In genomic region chr1:172501371-172502144, GRCm38 (mm10) we compare ENCODE assay signal across 8 mouse cellular contexts. TPM values are rescaled to one million over a fixed set of nuclear protein-coding genes. Genes with fewer than 3 reads are reported as not detected.
A peak's percentile ranks its signal among the peaks of the same experiment; 100 is the strongest.
DNase-seq lines count a peak whose midpoint lies in the region; ATAC-seq and TF ChIP-seq lines count a peak whose summit lies in the region.

No protein-coding gene starts in this region.

- in situ Hi-C loops in ES-E14 (cut with MboI; ENCODE audit: low sequenced_read_pairs in 2 of 2, unreplicated experiment in 2 of 2) = no loop called here

- H3K9ac ChIP-seq in ES-E14 (ENCODE audit: insufficient read depth, low read depth, low read length, poor library complexity, severe bottlenecking) = peak overlapping the region; percentile 41
- peak overlapping the region; percentile 71 for H3K9ac ChIP-seq in intestine, postnatal 0 days (ENCODE audit: low read depth, low read length)
- peak overlapping the region; percentile 71 for H3K9ac ChIP-seq in neural tube, embryonic 13.5 days

- TF ChIP-seq POLR2A in lung, adult 2 months (IDR thresholded peaks at IDR 0.05; ENCODE audit: borderline replicate concordance, extremely low read depth, low read depth, low read length) = peak; percentile 56; the same call in 1 of the 2 replicates

- H3K4me1 ChIP-seq in ES-E14 (ENCODE audit: control insufficient read depth in 2 of 2, insufficient read depth in 2 of 2, low read length in 2 of 2, poor library complexity in 1 of 2) = peaks cover 12 to 35% of the 10 kb centered on the region in 2 experiments; a peak in 3 of 4 replicates
- peaks cover 20% of the 10 kb centered on the region for H3K4me1 ChIP-seq in brown adipose tissue, adult 24 weeks (ENCODE audit: control insufficient read depth, insufficient read depth, insufficient read length, low read length)
- peaks cover 17% of the 10 kb centered on the region for H3K4me1 ChIP-seq in intestine, postnatal 0 days (replicated peaks; ENCODE audit: control insufficient read depth, insufficient read depth, low read length)
- H3K4me1 ChIP-seq in lung, adult 2 months (ENCODE audit: control insufficient read depth, insufficient read depth, low read length) = peaks cover 21% of the 10 kb centered on the region
- peaks cover 57% of the 10 kb centered on the region for H3K4me1 ChIP-seq in neural tube, embryonic 13.5 days (replicated peaks)

- TF ChIP-seq CTCF in intestine, postnatal 0 days (IDR thresholded peaks at IDR 0.05; ENCODE audit: low read depth) = peak; percentile 41; the same call in 1 of the 2 replicates
- TF ChIP-seq CTCF in lung, adult 2 months (IDR thresholded peaks at IDR 0.05; ENCODE audit: insufficient read depth, low read length) = no peak

- peak overlapping the region; percentile 44; the same call in 1 of the 2 replicates for H3K27ac ChIP-seq in ES-E14 (ENCODE audit: insufficient read depth, low read depth, low read length, poor library complexity, severe bottlenecking)
- peak overlapping the region; percentile 98 for H3K27ac ChIP-seq in brown adipose tissue, adult 24 weeks (replicated peaks; ENCODE audit: low read depth, low read length)
- H3K27ac ChIP-seq in intestine, postnatal 0 days (ENCODE audit: low read depth, low read length) = peak overlapping the region; percentile 93
- peak overlapping the region; percentile 76 for H3K27ac ChIP-seq in neural tube, embryonic 13.5 days (replicated peaks)

- 0 out of 2 replicates have a peak, but pooled peaks have one; percentile 24 for ATAC-seq in intestine, postnatal 0 days
- peak; percentile 17 for ATAC-seq in neural tube, embryonic 13.5 days (ENCODE audit: low read depth)

- WGBS in intestine, postnatal 0 days = 11% methylated on average over 13 of the region's 13 CpGs
- 2% methylated on average over 13 of the region's 13 CpGs for WGBS in lung, adult 2 months
- 23% methylated on average over 13 of the region's 13 CpGs for WGBS in neural tube, embryonic 13.5 days

- no peaks in the 10 kb centered on the region for H3K27me3 ChIP-seq in intestine, postnatal 0 days (replicated peaks; ENCODE audit: control insufficient read depth, insufficient read depth, low read length)
- H3K27me3 ChIP-seq in neural tube, embryonic 13.5 days = peaks cover 43% of the 10 kb centered on the region

- peak overlapping the region; percentile 85 for H3K4me2 ChIP-seq in intestine, postnatal 0 days (replicated peaks; ENCODE audit: low read depth)
- H3K4me2 ChIP-seq in neural tube, embryonic 13.5 days = peak overlapping the region; percentile 61

- no peak for DNase-seq in ES-E14 (ENCODE audit: low read depth, low spot score)
- DNase-seq in heart, adult 18-20 months = peak; percentile 86 to 91
- peak; percentile 89 for DNase-seq in lung, adult 2 months
- no peak for DNase-seq in right cerebral cortex, adult 18-20 months
- DNase-seq in layer of hippocampus, adult 11-12 months (ENCODE audit: low spot score) = no peak

- H3K4me3 ChIP-seq in ES-E14 (ENCODE audit: insufficient read depth in 1 of 2, low read depth in 1 of 2, low read length in 2 of 2, poor library complexity in 1 of 2, severe bottlenecking in 1 of 2) = peak overlapping the region; percentile 77 to 89
- peak overlapping the region; percentile 81 for H3K4me3 ChIP-seq in brown adipose tissue, adult 24 weeks (ENCODE audit: insufficient read depth, low read depth, low read length)
- H3K4me3 ChIP-seq in intestine, postnatal 0 days (ENCODE audit: low read depth, low read length) = peak overlapping the region; percentile 76
- peak overlapping the region; percentile 90 for H3K4me3 ChIP-seq in lung, adult 2 months (replicated peaks; ENCODE audit: extremely low read depth, low read depth, low read length)
- H3K4me3 ChIP-seq in neural tube, embryonic 13.5 days = peak overlapping the region; percentile 41

- no peaks in the 10 kb centered on the region for H3K9me3 ChIP-seq in ES-E14 (ENCODE audit: control insufficient read depth, insufficient read depth, low read depth, low read length)
- no peaks in the 10 kb centered on the region for H3K9me3 ChIP-seq in intestine, postnatal 0 days (ENCODE audit: control insufficient read depth)
- no peaks in the 10 kb centered on the region for H3K9me3 ChIP-seq in neural tube, embryonic 13.5 days

- peaks cover 33% of the 10 kb centered on the region for H3K36me3 ChIP-seq in ES-E14 (ENCODE audit: control insufficient read depth, insufficient read depth, low read length, poor library complexity, severe bottlenecking)
- H3K36me3 ChIP-seq in intestine, postnatal 0 days (ENCODE audit: control insufficient read depth, insufficient read depth) = peaks cover 37% of the 10 kb centered on the region
- H3K36me3 ChIP-seq in neural tube, embryonic 13.5 days = peaks cover 29% of the 10 kb centered on the region

TF ChIP-seq in ES-E14, 5 proteins besides CTCF, POLR2A, EP300 and RAD21:
- TF ChIP-seq CHD2 (IDR thresholded peaks at IDR 0.05; ENCODE audit: low read depth, low read length) = no peak
- peak; percentile 42; the same call in 1 of the 2 replicates for TF ChIP-seq ZNF384 (IDR thresholded peaks at IDR 0.05; ENCODE audit: low read depth, low read length)
TF ChIP-seq in ES-E14: peak in this region for 1.

RNA-seq across cellular contexts. Expression of gene Tagln2, which starts 1.7 kb away (rescaled TPM):
- 112 and 131 TPM in 2 replicates for total RNA-seq in ES-E14 (2012; rRNA removed)
- polyA plus RNA-seq in brown adipose tissue, adult 24 weeks (2012; ENCODE audit: insufficient read depth, insufficient read length, missing spikeins) = 26.2 and 29.3 TPM in 2 replicates
- 10 to 100 TPM; 56.8 to 58.8 TPM for total RNA-seq in heart, adult 18-20 months (2021)
- 339 and 374 TPM in 2 replicates for polyA plus RNA-seq in intestine, postnatal 0 days (2015; fragmentation: Nextera tagmentation; extraction: Ambion mirVana)
- polyA plus RNA-seq in lung, adult 2 months (2012; rRNA removed) = 585 and 594 TPM in 2 replicates
- 160 and 187 TPM in 2 replicates for polyA plus RNA-seq in neural tube, embryonic 13.5 days (2015; fragmentation: Nextera tagmentation; extraction: Ambion mirVana)

RNA-seq across cellular contexts. Expression of gene Cfap45, which starts 19.0 kb away (rescaled TPM):
- 0.67 and 1.2 TPM in 2 replicates for total RNA-seq in ES-E14 (2012; rRNA removed)
- not detected in 2 replicates for polyA plus RNA-seq in brown adipose tissue, adult 24 weeks (2012; ENCODE audit: insufficient read depth, insufficient read length, missing spikeins)
- 1 to 10 TPM in 1 of 2 experiments, not detected in 1; 1.2 TPM for total RNA-seq in heart, adult 18-20 months (2021)
- polyA plus RNA-seq in intestine, postnatal 0 days (2015; fragmentation: Nextera tagmentation; extraction: Ambion mirVana) = 0.77 and 1.3 TPM in 2 replicates
- polyA plus RNA-seq in lung, adult 2 months (2012; rRNA removed) = 7.1 and 7.3 TPM in 2 replicates
- 2.5 and 3.1 TPM in 2 replicates for polyA plus RNA-seq in neural tube, embryonic 13.5 days (2015; fragmentation: Nextera tagmentation; extraction: Ambion mirVana)

RNA-seq across cellular contexts. Expression of gene Igsf9, which starts 20.0 kb away (rescaled TPM):
- 45.6 and 80.3 TPM in 2 replicates for total RNA-seq in ES-E14 (2012; rRNA removed)
- polyA plus RNA-seq in brown adipose tissue, adult 24 weeks (2012; ENCODE audit: insufficient read depth, insufficient read length, missing spikeins) = 0.96 TPM in 1 of 2 replicates, not detected in the other
- total RNA-seq in heart, adult 18-20 months (2021) = under 1 TPM; 0.28 to 0.45 TPM
- 73.4 and 93.7 TPM in 2 replicates for polyA plus RNA-seq in intestine, postnatal 0 days (2015; fragmentation: Nextera tagmentation; extraction: Ambion mirVana)
- 11.1 and 11.8 TPM in 2 replicates for polyA plus RNA-seq in lung, adult 2 months (2012; rRNA removed)
- 62.6 and 65.9 TPM in 2 replicates for polyA plus RNA-seq in neural tube, embryonic 13.5 days (2015; fragmentation: Nextera tagmentation; extraction: Ambion mirVana)

RNA-seq across cellular contexts. Expression of gene Slamf9, which starts 26.4 kb away (rescaled TPM):
- total RNA-seq in ES-E14 (2012; rRNA removed) = 1.6 and 2.7 TPM in 2 replicates
- 3.5 and 4.5 TPM in 2 replicates for polyA plus RNA-seq in brown adipose tissue, adult 24 weeks (2012; ENCODE audit: insufficient read depth, insufficient read length, missing spikeins)
- total RNA-seq in heart, adult 18-20 months (2021) = 1 to 10 TPM; 1.2 to 2.2 TPM
- polyA plus RNA-seq in intestine, postnatal 0 days (2015; fragmentation: Nextera tagmentation; extraction: Ambion mirVana) = 1.8 and 2.1 TPM in 2 replicates
- polyA plus RNA-seq in lung, adult 2 months (2012; rRNA removed) = 10.6 and 15.2 TPM in 2 replicates
- polyA plus RNA-seq in neural tube, embryonic 13.5 days (2015; fragmentation: Nextera tagmentation; extraction: Ambion mirVana) = 0.37 TPM in 1 of 2 replicates, not detected in the other

RNA-seq across cellular contexts. Expression of gene Vsig8, which starts 54.2 kb away (rescaled TPM):
- 0.09 and 0.26 TPM in 2 replicates for total RNA-seq in ES-E14 (2012; rRNA removed)
- polyA plus RNA-seq in brown adipose tissue, adult 24 weeks (2012; ENCODE audit: insufficient read depth, insufficient read length, missing spikeins) = not detected in 2 replicates
- total RNA-seq in heart, adult 18-20 months (2021) = not detected
- polyA plus RNA-seq in intestine, postnatal 0 days (2015; fragmentation: Nextera tagmentation; extraction: Ambion mirVana) = 0.44 and 0.53 TPM in 2 replicates
- 0.37 and 12.5 TPM in 2 replicates for polyA plus RNA-seq in lung, adult 2 months (2012; rRNA removed)
- polyA plus RNA-seq in neural tube, embryonic 13.5 days (2015; fragmentation: Nextera tagmentation; extraction: Ambion mirVana) = 0.82 and 0.85 TPM in 2 replicates

Comparison
In these comparisons a context has a peak if more than half of its experiments do, and no peak if none do; other contexts are left out.
1. DNase-seq: peak in heart, adult 18-20 months (2 of 2) and lung, adult 2 months (single experiment); none in ES-E14 (single experiment), right cerebral cortex, adult 18-20 months (single experiment) and layer of hippocampus, adult 11-12 months (single experiment).
2. H3K27ac ChIP-seq: peak in every context shown above with its lines; median percentile 98 in brown adipose tissue, adult 24 weeks; 93 in intestine, postnatal 0 days; 76 in neural tube, embryonic 13.5 days; 44 in ES-E14.
3. Peak in every context shown above with its lines, with median percentiles within 50 percentile points of each other: H3K4me3 ChIP-seq and H3K9ac ChIP-seq.